Mouse (Mus musculus) cerebellum, adult 9-11 months (tissue): ENCODE measurements around the gene Wbp4.
"Not testable (repeated sequence)": the region's sequence is repeated elsewhere in the genome, so short reads cannot be mapped to it uniquely, and the experiment has no call there.

ENCODE experiments used
- DNase-seq: peaks from one replicate; pipeline ENCODE4 v3.0.0; 2022

The Wbp4 gene

DNA sequence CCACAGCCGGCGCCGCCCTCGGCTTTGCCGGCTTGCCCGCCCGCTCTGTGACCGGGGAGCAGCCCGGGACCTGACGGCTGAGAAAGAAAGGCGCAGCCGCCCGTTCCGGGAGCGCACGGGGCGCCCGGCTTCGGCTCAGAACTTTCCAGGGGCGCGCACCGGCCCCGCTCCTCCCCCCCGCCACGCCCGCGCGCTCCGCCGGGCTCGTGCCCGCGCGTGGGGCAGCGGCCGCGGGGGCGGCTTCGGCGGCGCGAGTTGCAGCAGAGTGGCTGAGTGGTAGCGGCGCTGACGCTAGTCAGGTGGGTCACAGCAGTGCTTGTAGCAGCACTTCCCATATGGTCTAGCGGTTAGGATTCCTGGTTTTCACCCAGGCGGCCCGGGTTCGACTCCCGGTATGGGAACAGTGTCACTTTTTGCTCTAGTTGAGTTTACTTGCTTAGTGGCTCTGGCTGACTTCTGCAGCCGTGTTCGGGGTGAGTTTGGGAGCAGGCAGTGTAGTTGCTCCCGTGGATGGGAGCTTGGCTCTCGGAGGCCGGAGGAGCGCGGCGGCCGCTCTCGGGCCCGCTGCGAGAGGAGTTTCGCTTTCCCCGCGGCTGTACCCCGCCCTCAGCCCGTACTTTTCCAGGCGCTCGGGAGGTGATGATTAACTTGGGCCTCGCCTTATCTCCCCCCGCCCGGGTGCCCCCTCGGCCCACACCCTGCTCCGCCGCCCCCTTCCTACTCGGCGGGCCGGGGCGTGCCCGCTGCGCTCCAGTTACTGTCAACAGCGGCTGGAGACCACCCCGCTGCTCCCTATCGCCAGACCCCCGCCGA is at the start of gene Wbp4:
TSS of gene Wbp4 (minus strand) at position 182 of the 813 bp plus-strand sequence.
- peak; percentile 97 for DNase-seq

DNA sequence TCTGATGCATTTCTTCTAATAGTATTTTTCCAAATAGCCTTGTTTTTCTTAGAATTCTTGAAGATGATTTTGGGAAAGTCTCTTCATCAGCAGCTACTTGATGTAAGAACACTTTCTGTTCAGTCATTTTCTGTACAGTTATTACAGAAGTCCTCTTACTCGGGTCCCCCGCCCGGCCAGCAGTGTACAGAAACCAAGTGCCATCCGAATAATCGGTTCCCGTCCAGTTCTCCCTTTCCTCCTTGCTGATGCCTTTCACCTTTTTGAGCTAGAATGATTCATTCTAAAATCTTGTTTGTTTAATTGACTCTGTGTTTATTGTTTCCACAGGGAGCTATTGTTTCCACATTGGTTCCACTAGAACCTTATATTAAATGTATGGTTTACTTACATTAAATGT is 49.4 kb upstream of the Wbp4 start:
- DNase-seq: no peak

DNA sequence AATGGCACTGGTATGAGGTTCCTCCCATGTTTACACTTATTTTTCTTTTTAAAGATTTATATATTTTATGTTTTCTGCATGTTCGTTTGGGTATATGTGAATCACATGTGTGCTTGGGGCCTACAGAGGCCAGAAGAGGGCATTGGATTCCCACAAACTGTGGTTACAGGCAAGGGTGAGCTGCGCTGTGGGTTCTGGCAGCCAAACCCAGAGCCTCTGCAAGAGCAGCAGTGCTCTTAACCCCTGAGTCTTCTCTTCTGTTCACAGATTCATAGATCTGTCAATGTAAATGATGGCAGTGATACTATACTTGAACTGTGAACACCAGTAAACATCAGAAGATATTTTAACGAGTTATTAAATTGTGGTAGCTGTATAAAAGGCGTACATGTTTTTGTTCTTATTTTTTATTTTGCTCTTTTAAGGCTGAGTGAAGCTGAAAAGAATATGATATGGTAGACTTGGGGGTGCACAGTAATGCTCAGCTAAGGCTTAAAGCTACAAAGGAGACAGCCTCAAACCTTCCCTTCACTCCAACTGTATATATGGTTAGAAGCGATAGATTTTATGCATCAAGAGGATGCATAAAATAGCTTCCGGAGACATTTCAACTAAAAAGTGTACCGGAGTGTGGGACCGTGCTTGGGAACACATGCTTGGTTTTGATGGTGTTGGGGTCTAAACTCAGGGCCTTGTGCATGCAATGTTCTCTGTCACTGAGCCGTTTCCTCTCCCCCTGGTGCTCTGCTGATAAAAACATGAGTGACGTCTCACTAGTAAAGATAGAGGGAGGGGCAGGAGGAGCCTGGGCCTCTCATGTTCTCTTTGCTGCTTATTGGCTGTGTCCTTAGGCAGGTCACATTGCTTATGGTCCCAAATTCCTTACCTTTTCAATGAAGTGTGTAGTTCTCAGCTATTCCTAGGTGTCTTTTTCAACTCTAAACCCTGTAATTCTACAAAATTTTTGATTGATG is 48.5 kb upstream of the Wbp4 start:
- no peak for DNase-seq

DNA sequence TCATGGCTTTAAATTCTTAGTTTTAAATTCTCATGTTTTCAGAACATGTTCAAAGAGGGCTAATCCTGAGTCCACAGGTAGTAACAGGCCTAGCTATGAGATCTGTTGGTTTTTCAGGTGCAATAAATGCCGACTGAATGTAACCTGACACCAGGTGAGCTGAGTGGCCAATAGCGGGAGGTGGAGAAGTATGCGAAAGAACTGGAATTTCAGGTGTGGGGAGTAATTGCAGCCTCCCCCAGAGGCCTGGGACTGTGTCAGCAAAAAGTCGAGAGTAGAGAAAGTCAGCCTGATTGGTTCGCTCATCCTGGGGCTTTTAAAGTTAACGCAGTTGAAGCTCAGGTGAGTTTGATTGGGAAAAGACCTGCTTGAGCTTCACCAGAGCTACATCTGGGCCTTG is 46.4 kb upstream of the Wbp4 start:
- DNase-seq: no peak

DNA sequence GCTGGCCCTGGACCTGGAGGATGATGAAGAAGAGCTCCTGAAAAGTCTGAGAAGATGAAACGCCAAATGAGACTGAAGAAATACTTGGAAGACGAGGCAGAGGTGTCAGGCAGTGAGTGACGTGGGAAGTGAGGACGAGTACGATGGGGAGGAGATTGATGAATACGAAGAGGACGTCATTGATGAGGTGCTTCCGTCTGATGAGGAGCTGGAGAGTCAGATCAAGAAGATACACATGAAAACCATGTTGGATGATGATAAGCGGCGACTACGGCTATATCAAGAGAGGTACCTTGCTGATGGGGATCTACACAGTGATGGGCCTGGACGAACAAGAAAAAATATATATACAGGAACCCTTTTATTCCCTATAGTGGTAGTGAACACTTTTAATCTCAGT is 44.8 kb upstream of the Wbp4 start:
- not testable (repeated sequence) for DNase-seq

DNA sequence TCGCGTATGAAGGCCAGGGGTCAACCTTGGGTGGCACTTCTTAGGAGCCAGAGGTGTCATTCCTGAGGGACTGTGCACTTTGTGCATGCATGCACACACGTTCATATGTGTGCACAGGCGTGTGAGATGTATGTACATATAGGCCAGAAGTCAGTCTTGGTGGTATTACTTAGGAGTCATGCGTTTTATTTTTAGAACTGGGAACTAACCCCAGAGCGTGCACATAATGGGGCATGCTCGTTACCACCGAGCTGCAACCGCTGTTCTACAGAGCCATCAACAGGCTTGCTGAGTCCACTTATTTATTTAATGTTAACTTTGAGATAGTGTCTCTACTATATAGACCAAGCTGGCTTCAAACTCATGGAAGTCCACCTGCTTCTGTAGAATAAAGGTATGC is 41.1 kb upstream of the Wbp4 start:
- no peak for DNase-seq

DNA sequence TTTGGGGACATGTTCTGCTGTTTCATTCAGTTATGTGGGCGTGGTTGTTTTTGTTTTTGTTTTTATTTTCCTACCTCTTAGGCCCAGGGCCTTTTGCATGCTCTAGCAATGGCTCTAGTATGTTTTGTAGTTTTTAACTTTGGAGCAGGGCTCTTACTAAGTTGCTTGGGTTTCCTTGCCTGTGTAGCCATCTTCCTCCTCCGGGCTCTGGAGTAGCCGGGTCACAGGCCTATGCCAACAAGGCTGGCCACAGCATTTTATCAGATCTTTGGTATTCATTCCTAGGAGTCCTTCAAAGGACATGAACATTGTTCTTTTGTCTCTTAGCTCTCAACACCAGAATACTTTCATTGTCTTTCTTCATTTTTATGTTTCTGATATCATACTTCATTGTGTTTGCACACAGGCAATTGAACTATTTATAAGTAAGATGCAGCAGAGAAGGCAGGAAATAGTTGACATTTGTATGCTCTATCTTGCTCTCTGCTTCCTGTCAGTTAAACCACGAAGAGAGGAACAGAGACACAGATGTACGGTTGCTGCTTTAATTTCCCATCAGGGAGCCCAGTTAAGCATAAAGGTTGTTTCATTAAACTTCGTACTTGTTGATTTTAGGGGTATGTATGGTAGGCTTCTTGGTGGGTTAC is 40.3 kb upstream of the Wbp4 start:
- DNase-seq: no peak

DNA sequence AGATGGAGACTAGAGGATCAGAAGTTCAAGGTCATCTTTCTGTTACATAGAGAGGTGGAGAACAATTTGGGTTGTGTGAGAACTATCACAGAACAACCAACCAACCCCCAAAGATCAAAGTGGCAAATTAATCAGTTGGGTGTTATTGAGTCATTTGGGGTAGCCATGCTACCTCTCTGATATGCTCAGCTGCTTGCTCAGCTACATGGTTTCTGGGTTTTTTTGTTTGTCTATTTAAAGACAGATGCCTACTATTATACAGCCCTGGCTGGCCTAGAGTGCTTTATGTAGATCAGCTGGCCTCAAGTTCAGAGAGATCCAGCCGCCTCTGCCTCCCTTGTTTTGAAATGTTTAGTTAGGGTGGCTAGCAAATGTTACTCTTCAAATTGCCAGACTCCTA is 39.7 kb upstream of the Wbp4 start:
- DNase-seq: no peak

DNA sequence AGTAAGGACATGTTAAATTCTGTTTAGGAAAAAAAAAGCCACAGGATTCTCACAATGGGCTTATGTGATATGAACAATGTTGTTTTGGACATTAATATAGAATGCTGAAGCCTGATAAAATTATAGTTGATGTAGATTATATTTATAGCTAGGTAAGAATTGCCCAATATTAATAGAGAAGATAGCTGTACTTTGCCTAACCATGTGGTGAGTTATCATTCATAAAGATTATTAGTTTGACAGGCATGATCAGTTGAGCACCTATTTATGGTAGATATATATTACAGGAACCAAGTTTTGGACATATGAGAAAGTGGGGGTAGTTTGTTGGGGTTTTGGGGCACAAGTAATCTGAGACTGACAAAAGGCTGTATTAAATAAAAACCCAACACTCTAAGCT is 39.3 kb upstream of the Wbp4 start:
- no peak for DNase-seq

DNA sequence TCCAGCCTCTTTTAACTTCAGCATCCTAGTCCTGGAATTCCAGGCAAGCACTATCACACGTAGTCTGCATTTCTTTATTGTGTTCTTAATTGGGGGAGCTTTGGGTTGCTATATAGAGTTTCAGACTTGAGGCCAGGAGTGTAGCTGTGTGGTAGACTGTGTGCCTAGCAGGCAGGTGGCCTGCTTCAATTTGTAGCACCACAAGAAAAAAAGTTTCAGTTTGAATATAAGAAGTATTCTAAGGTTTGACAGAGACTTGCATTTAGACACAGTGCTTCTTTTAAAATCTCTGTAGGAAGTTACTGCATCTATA is 38.3 kb upstream of the Wbp4 start:
- DNase-seq: no peak

DNA sequence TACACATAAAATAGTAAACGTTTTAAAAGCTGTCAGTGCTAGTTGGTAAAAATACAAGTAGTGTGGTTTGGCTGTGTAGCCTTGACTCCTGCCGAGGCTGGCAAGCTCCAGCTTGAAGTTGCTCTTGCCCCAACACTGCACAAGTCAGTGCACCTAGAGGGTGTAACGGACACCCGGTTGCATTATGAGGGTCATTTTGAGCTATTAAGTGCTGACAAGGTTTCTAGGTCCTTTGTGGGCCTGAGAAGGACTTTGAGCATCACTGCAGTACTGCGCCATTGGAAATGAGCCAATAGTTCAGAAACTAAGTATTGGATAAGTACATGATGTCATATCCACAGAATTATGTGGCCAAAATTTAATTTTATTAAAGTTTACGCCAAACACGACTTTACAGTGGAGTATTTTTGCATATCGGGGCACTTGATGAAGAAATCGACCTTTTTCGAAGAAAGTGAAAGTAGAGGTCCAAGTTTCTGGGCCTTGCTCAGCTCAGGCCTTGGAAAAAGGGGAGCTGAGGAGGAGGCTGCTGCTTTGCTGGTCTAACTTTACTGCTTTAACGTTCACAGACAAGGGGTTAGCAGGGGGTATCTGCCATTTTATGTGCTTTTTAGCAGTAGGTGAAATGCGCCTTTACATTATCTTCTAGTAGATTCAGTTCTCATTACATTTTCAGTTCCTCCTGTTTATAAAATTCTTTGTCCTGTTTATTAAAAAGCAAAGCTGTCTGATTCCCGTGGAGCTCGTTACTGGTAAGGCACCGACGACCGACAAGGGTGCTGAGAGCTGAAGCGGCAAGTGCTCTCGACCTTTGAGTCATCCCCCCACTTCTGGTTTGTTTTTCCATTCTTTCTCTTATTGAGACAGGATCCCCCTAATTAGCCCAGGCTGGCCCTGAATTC is 37.7 kb upstream of the Wbp4 start:
- DNase-seq: no peak

DNA sequence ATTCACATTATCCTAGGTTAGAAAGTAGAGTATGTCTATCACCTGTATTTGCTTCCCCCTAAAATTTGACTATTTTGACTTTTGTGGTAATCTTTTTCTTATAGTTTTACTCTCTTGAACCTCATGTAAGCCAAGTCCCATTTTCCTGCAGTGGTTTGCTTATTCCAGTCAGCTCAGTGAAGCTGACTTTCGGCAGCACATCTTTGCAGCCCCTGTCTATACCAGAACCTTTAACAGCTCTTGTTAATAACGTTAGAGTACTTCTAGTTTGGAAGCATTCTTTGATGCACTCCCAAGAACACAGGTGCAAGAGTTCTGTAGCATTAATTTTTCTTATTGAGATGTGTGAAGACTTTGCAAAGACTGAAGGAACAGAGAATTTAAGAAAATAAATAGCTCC is 36.8 kb upstream of the Wbp4 start:
- DNase-seq: no peak

DNA sequence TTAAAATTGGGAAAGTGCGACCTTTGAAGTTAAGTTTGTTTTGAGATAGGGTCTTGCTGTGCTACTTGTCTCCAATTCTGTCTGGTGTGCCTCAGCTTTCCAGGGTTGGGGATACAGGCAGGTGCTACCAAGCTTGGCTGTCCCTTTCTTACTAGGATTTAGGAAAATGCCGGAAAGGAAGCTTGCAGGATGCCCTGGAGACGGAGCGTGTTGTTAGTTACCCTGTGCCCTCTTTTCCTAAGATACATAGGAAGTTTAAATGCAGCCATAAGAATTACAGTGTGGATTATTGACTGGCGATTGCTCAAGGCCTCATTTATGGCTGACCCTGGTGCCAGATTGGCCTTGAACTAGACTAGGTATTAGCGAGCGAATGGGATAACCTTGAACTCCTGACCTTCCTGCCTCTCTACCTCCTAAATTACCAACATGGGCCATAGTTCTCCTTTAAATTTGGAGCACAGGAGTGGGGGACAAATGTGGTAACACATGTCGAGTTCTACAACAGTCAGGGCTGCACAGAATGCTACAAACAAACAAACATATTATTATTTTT is 35.9 kb upstream of the Wbp4 start:
- no peak for DNase-seq

DNA sequence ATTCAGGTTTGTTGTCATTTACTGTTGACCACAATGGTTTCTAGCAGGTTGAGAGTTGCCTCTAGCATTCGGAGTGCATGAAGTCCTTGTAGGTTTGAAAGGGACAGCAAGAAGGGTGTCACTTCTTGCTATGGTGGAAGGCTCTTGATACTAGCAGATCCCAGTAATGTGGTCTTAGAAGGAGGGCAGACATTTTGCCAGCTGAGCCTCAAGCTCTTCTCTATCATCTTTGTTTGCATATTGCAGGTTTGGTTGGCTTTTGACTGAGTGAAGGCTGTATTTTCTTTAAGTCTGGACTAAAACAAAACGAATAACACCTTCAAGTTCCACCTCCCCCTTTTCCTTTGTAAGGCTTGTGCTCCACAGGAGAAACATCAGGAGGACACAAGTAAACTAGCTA is 35.4 kb upstream of the Wbp4 start:
- no peak for DNase-seq

DNA sequence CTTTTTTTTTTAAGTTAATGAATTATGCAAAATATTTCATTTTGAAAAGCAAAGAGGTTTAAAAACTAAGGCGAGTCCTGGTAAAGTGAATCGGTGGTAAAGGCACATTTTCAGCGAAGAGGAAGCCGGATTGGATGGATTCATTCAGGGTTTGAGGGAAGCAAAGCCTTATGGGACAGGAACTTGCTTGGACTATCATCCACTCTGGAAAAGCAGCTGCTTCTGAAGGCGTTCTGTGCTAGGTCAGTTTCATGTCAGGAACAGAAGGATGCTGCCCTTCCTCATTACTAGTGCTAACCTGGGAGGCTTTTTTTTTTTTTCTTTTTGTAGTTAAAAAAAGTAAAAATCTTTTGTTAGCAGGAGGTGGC is 34.9 kb upstream of the Wbp4 start:
- no peak for DNase-seq

DNA sequence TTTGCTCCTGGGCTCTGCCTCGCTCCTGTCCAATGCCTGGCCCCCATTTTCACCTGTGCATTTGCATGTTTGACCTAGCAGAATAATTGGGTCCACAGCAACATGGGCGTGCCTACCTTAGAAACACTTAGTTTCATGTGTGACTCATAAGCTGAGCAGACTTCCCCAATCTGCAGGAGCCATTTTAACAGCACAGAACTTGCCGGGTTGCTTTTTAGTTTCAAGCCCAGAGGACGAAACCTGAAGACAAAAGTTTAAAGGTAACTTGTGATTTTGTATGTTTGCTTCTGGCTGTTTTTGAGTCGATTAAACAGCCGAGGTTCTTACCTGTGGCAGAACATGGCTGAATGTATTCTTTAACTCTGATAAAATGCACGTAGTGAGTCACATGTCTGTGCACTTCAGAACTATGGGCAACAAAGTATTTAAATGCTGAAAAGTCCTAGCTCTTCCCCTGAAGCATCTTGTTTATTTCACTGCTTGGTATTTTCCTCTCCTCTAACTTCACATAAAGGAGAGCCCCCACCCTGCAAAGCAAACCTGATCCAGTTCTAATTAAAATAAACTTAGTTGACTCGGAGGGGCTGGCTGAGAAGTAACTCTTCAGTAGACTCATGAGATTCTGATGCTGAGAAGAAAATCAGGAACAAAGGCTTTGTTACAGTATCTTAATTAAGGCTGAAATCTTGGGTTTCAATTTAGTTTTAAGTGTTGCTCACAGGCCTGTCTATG is 34.4 kb upstream of the Wbp4 start:
- no peak for DNase-seq

DNA sequence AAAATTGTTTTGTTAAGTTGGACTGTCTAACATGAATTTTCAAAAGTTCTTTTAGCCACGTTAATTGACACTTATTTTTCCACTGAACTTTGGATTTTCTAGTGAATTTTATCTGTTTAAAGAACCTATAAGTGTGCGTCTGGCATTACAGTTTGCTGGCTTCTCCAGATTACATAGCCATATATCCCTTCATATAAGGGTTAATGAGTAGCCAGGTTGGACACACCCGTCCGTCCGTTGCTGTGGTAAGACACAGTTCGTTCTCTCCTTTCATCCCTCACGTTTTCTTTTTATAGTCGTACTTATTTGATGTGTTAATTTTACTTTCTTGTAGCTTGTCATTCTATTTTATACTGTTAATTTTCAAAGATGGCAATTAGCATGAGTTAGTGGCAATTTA is 33.8 kb upstream of the Wbp4 start:
- no peak for DNase-seq

DNA sequence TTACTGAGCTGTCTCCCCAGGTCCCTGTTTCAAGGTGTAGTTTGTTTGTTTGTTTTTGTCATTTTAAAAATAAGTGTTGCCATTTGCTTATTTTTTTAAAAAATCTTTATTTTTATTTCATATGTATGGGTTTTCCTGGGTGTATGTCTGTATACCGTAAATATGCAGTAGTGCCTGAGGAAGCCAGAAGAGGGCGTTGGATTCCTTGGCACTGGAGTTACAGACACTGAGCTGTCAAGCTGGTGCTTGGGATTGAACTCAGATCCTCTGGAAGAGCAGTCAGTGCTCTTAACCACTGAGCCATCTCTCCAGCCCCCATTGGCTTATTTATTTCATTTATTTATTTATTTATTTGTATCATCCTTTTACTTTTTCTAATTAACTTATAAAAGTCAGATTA is 32.6 kb upstream of the Wbp4 start:
- DNase-seq: no peak

DNA sequence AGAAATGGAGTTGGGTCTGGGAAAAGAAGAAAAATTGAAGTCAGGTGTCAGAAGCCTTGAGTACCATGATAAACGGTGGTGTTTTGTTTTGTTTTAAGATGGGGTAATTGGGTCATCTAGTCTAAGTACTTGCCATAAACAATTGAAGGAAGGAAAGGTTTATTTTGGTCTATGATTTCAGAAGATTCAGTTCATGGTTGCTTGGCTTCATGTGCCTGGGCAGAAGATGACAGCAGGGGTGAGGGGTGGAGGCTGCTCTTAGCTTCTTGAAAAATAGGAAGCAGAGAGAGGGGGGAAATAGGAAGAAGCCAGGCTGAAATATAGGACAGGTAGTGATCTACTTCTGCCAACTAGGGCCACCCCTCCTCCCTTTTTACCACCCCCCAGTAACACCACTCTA is 30.2 kb upstream of the Wbp4 start:
- DNase-seq: no peak

DNA sequence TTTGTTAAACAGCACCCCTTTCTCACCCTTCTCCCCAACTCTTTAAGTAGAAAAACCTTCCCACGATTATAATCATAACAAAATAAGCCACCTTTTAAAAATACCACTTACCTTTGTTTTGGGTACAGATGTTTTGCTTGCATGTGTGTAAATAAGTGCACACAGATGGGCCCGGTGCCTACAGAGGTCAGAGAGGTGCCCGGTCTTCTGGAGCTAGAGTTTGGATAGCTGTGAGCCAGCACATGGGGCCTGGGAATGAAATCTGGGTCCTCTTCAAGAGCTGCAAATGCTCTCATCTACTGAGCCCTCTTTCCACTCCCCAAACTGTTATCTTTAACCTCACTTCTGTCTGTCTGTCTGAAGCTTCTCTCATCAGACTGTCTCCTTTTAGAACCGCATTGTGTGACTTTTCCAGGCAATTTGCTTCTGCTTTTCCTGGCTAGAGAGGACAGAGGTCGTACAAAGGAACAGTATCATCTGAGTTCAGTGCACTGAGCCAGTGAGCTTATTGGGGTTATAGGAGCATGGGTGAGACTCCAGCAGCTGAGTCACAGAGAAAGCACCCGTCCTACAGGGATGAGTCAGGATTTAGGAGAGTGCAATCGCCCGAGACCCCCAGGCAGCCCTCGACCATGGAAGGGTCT is 27.5 kb upstream of the Wbp4 start:
- no peak for DNase-seq

DNA sequence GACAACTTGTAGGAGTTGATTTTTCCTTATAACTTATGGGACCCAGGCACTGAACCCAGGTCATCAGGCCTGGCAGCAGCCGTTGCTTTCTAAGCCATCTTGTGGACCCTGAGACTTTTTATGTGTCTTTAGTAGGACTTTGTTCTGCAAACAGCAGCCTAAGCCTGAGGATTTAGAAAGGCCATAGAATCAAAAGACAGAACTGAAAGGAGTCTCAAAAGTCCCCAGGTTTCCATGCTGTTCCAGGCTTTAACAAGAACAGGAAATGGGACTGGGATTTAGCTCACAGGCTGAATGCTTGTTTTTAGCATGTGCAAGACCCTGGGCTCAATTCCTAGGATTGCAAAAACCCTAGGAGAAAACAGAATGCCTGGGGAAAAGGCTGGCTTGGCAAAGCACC is 26.5 kb upstream of the Wbp4 start:
- no peak for DNase-seq
